Mouse (Mus musculus): ENCODE data around the gene Csf1. TPM values are rescaled to one million over a fixed set of nuclear protein-coding genes. Genes with fewer than 3 reads are reported as not detected.

Csf1 gene
- polyA plus RNA-seq, 1 experiment from 2014 or later = 3.9 TPM

DNA sequence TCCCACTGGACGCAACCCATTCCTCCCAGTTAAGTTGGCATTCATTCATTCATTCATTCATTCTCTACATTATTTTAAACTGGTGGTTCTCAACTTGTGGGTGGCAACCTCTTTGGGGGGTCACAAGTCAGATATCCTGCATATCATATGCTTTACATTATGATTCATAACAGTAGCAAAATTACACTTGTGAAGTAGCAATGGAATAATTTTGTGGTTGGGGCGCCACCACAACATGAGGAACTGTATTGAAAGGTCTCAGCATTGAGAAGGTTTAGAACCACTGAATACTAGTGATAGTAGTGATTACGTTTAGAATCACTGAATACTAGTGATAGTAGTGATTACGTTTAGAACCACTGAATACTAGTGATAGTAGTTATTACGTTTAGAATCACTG is 1.2 kb upstream of the Csf1 start:
- WGBS = 91% methylated on average over 5 of the region's 5 CpGs
- H3K27me3 ChIP-seq (ENCODE audit: control insufficient read depth, insufficient read depth, low read length) = no peaks in the 10 kb centered on the region
- no peaks in the 10 kb centered on the region for H3K36me3 ChIP-seq (replicated peaks; ENCODE audit: control insufficient read depth, insufficient read depth, low read depth, low read length)
- H3K4me3 ChIP-seq (ENCODE audit: low read depth, low read length) = no peak overlapping the region
- H3K4me2 ChIP-seq (ENCODE audit: low read depth, low read length) = no peak overlapping the region
- H3K27ac ChIP-seq (replicated peaks; ENCODE audit: low read depth, low read length) = no peak overlapping the region
- no peaks in the 10 kb centered on the region for H3K4me1 ChIP-seq (ENCODE audit: control insufficient read depth, insufficient read depth, low read length)
- DNase-seq (ENCODE audit: low spot score) (no peak), ATAC-seq (replicated peaks; ENCODE audit: insufficient number of reproducible peaks, low FRiP score, low TSS enrichment, low read depth) (no peak)
- H3K9ac ChIP-seq (replicated peaks; ENCODE audit: low read length) = no peak overlapping the region
- no peaks in the 10 kb centered on the region for H3K9me3 ChIP-seq (replicated peaks; ENCODE audit: control insufficient read depth, low read length)

DNA sequence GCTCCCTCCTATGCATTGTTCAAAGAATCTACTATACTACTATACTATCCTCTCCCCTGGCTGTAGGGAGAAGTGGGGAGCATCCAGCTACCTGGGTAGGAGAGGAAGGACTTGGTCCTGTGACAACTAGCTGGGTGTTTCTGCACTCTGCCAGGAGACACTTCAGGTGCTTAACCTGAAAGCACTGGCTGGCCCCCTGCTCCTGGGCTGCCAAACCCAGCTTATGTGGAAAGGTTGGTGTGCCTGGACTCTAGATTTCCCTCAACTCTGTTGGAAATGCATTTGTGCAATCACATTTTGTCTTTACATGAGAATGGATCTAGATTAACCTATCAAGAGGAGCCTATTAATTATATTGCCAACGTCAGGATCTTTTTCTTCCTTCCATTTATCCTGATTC is 502 bp upstream of the Csf1 start:
- DNase-seq (ENCODE audit: low spot score) (no peak), ATAC-seq (replicated peaks; ENCODE audit: insufficient number of reproducible peaks, low FRiP score, low TSS enrichment, low read depth) (no peak)
- H3K9ac ChIP-seq (replicated peaks; ENCODE audit: low read length) = peak overlapping the region; percentile 90; the same call in 1 of the 2 replicates
- no peaks in the 10 kb centered on the region for H3K36me3 ChIP-seq (replicated peaks; ENCODE audit: control insufficient read depth, insufficient read depth, low read depth, low read length)
- no peaks in the 10 kb centered on the region for H3K27me3 ChIP-seq (ENCODE audit: control insufficient read depth, insufficient read depth, low read length)
- H3K9me3 ChIP-seq (replicated peaks; ENCODE audit: control insufficient read depth, low read length) = no peaks in the 10 kb centered on the region
- 66% methylated on average over 1 of the region's 1 CpGs for WGBS
- H3K4me2 ChIP-seq (ENCODE audit: low read depth, low read length) = peak overlapping the region; percentile 93
- no peaks in the 10 kb centered on the region for H3K4me1 ChIP-seq (ENCODE audit: control insufficient read depth, insufficient read depth, low read length)
- no peak overlapping the region for H3K4me3 ChIP-seq (ENCODE audit: low read depth, low read length)
- H3K27ac ChIP-seq (replicated peaks; ENCODE audit: low read depth, low read length) = no peak overlapping the region

DNA sequence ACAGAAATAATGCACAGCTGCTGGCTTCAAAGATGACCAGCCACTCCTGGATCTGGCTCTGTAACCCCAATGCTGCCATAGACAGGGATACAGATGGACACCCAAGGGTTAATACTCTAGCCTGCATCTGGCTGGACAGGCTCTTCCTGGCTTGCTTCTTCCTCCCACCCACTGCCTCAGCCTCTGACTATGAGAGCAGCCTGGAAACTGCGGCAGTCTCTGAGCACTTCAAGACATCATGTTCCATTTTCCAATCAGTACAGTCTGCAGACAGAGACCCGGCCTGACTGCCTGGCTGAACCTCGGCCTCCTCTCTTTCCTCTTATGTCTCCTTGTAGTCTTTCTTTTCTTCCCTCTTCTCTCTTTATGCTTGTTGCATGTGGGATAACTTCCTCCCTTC is 1.6 kb downstream of the Csf1 start:
- H3K27ac ChIP-seq (replicated peaks; ENCODE audit: low read depth, low read length) = no peak overlapping the region
- WGBS = 21% methylated on average over 3 of the region's 3 CpGs
- ATAC-seq (replicated peaks; ENCODE audit: insufficient number of reproducible peaks, low FRiP score, low TSS enrichment, low read depth) (no peak), DNase-seq (ENCODE audit: low spot score) (peak; percentile 36)
- no peaks in the 10 kb centered on the region for H3K4me1 ChIP-seq (ENCODE audit: control insufficient read depth, insufficient read depth, low read length)
- H3K9me3 ChIP-seq (replicated peaks; ENCODE audit: control insufficient read depth, low read length) = no peaks in the 10 kb centered on the region
- H3K4me2 ChIP-seq (ENCODE audit: low read depth, low read length) = no peak overlapping the region; the same call in 1 of the 2 replicates
- no peak overlapping the region for H3K4me3 ChIP-seq (ENCODE audit: low read depth, low read length)
- H3K36me3 ChIP-seq (replicated peaks; ENCODE audit: control insufficient read depth, insufficient read depth, low read depth, low read length) = no peaks in the 10 kb centered on the region
- H3K27me3 ChIP-seq (ENCODE audit: control insufficient read depth, insufficient read depth, low read length) = no peaks in the 10 kb centered on the region
- H3K9ac ChIP-seq (replicated peaks; ENCODE audit: low read length) = no peak overlapping the region

DNA sequence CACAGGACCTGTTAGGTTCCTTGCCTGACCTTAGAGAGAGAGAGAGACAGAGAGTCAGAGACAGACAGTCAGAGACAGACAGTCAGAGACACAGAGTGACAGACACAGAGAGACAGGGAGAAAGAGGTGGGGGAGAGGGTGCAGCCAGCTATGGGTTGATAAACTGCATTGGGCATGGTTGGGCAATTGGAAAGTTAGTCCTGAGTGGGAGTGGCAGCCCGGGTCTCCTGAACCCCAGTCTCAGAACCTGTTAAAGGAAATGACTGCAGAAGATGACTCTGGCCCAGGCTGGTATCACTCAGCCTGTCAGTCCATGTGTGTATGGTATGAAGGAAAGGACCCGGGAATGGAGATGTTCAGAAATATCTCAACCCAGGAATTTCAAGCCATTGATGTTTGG is 2.1 kb downstream of the Csf1 start:
- Histone ChIP-seq H3K27me3 (ENCODE audit: control insufficient read depth, insufficient read depth, low read length) (no peaks in the 10 kb centered on the region), H3K4me1 (ENCODE audit: control insufficient read depth, insufficient read depth, low read length) (no peaks in the 10 kb centered on the region), H3K9ac (replicated peaks; ENCODE audit: low read length) (no peak overlapping the region), H3K9me3 (replicated peaks; ENCODE audit: control insufficient read depth, low read length) (no peaks in the 10 kb centered on the region), H3K27ac (replicated peaks; ENCODE audit: low read depth, low read length) (no peak overlapping the region), H3K36me3 (replicated peaks; ENCODE audit: control insufficient read depth, insufficient read depth, low read depth, low read length) (no peaks in the 10 kb centered on the region), H3K4me3 (ENCODE audit: low read depth, low read length) (no peak overlapping the region), H3K4me2 (ENCODE audit: low read depth, low read length) (no peak overlapping the region)
- WGBS = 63% methylated on average over 2 of the region's 2 CpGs
- ATAC-seq (replicated peaks; ENCODE audit: insufficient number of reproducible peaks, low FRiP score, low TSS enrichment, low read depth) = no peak
- DNase-seq (ENCODE audit: low spot score) = no peak

DNA sequence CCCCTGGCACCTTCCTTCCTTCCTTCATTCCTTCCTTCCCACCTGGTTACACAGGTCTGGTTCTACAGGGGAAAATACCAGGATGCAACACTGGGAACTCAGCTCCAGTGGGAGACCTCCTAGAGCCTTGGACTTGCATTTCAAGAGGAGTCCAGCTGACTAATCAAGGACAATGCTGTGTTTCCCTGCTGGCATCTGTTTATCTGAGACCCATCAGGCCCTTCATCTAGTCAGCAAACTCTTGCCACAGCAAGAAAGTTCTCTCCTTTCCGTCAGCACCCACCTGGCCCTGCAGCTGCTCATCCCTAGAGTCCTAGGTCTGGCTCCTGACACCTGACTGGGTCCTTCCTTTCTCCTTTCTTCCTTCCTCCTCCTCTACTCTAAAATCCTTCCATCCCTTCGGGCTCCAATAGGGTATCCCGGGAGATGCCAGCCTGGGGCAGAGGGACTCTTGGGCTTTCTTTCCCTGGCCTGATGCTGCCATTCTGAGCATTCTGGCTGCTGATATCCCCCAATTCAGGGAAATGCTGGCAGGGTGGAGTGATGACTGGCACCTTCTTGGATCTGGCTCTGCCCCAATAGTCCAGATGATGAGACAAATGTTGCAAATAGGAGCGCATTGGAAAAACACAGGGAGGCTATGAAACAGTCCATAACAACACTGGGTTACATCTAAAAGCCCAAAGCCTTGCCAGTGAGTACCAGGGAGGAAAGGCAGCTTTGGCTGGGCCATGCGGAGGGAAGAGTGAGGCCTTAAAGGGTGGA is 2.7 kb downstream of the Csf1 start:
- no peak overlapping the region for H3K27ac ChIP-seq (replicated peaks; ENCODE audit: low read depth, low read length)
- H3K9me3 ChIP-seq (replicated peaks; ENCODE audit: control insufficient read depth, low read length) = no peaks in the 10 kb centered on the region
- WGBS = 84% methylated on average over 5 of the region's 5 CpGs
- H3K27me3 ChIP-seq (ENCODE audit: control insufficient read depth, insufficient read depth, low read length) = no peaks in the 10 kb centered on the region
- no peak overlapping the region for H3K4me2 ChIP-seq (ENCODE audit: low read depth, low read length)
- DNase-seq (ENCODE audit: low spot score) (no peak), ATAC-seq (replicated peaks; ENCODE audit: insufficient number of reproducible peaks, low FRiP score, low TSS enrichment, low read depth) (no peak)
- no peaks in the 10 kb centered on the region for H3K4me1 ChIP-seq (ENCODE audit: control insufficient read depth, insufficient read depth, low read length)
- H3K36me3 ChIP-seq (replicated peaks; ENCODE audit: control insufficient read depth, insufficient read depth, low read depth, low read length) = no peaks in the 10 kb centered on the region
- H3K4me3 ChIP-seq (ENCODE audit: low read depth, low read length) = no peak overlapping the region
- no peak overlapping the region for H3K9ac ChIP-seq (replicated peaks; ENCODE audit: low read length)

DNA sequence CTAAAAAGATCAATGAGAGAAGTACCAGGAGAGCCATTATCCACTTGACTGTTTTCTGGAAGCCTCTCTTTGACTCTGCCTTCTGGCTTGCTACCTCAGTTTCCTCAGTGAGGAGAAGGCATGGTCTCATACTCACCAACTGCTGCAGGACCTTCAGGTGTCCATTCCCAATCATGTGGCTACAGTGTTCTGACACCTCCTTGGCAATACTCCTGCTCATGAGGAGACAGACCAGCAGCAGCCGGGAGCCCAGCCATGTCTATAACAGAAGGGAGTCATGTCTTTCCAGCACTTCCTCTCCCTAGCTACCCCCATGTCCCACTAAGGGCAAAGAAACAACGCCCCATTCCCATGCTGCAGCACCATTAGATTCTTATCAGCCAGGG is 3.8 kb downstream of the Csf1 start:
- H3K27ac ChIP-seq (replicated peaks; ENCODE audit: low read depth, low read length) = no peak overlapping the region
- no peak overlapping the region for H3K4me3 ChIP-seq (ENCODE audit: low read depth, low read length)
- H3K4me1 ChIP-seq (ENCODE audit: control insufficient read depth, insufficient read depth, low read length) = no peaks in the 10 kb centered on the region
- H3K9me3 ChIP-seq (replicated peaks; ENCODE audit: control insufficient read depth, low read length) = no peaks in the 10 kb centered on the region
- no peak for DNase-seq (ENCODE audit: low spot score)
- no peak overlapping the region for H3K9ac ChIP-seq (replicated peaks; ENCODE audit: low read length)
- no peaks in the 10 kb centered on the region for H3K36me3 ChIP-seq (replicated peaks; ENCODE audit: control insufficient read depth, insufficient read depth, low read depth, low read length)
- H3K4me2 ChIP-seq (ENCODE audit: low read depth, low read length) = no peak overlapping the region
- no peak for ATAC-seq (replicated peaks; ENCODE audit: insufficient number of reproducible peaks, low FRiP score, low TSS enrichment, low read depth)
- H3K27me3 ChIP-seq (ENCODE audit: control insufficient read depth, insufficient read depth, low read length) = no peaks in the 10 kb centered on the region
- 81% methylated on average over 2 of the region's 2 CpGs for WGBS

DNA sequence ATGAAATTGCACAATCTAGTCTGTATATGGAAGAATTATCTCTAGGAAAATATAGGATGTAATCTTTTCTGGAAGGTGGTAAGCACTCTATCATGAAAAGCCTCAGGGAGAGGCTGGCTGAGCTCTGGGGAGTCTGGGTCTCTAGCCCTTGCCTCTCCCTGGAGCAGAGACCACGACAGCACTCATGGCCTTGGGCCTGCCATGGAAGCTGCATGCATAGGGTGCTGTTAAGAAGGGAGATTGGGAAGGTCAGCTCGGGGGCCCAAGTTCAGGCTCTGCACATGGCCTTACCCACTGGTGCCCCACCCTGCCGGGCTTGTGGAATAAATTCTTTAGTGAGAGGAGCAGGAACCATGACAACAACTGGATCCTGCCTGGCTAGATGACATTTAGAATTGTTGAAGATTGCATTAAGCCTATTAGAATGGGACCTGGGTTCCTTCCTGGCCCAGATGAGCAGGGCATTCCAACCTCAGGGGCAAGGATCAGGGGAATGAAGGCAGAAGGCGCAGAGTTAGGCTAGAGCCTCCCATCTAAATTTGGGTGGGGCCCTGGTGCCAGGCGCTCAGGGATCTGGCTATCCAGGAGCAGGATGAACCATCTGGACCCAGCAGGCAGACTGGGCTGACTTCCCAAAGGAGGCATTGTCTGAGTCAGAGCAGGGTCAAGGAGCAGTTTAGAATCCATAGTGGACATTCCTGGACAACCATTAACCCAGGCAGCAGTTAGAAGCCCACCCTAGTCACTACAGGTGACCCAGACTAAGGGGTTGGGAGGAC is 4.4 kb downstream of the Csf1 start:
- Histone ChIP-seq H3K9ac (replicated peaks; ENCODE audit: low read length) (no peak overlapping the region), H3K27me3 (ENCODE audit: control insufficient read depth, insufficient read depth, low read length) (no peaks in the 10 kb centered on the region), H3K9me3 (replicated peaks; ENCODE audit: control insufficient read depth, low read length) (no peaks in the 10 kb centered on the region), H3K4me3 (ENCODE audit: low read depth, low read length) (no peak overlapping the region), H3K36me3 (replicated peaks; ENCODE audit: control insufficient read depth, insufficient read depth, low read depth, low read length) (no peaks in the 10 kb centered on the region), H3K4me1 (ENCODE audit: control insufficient read depth, insufficient read depth, low read length) (no peaks in the 10 kb centered on the region), H3K4me2 (ENCODE audit: low read depth, low read length) (no peak overlapping the region), H3K27ac (replicated peaks; ENCODE audit: low read depth, low read length) (no peak overlapping the region)
- DNase-seq (ENCODE audit: low spot score) = no peak
- ATAC-seq (replicated peaks; ENCODE audit: insufficient number of reproducible peaks, low FRiP score, low TSS enrichment, low read depth) = no peak
- WGBS = 70% methylated on average over 5 of the region's 5 CpGs

DNA sequence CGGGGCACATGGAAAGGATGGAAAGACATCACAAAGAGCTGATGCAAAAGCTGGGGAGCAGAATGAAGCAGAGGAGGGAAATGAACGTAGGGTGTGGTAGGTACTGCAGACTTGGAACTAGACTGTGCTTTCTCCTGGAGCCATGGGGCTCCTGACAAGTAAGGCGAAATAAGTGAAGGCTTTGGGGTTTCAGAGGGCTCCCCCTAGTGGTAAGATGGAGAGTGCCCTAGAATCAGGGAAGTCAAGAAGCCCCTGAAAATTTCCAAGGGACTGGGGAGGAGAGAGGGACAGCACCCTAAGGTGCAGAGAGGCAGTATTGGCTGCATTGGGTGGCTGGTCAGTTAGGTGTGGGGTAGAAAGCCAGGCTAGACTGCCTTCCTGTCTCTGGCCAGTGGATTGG is 5.6 kb downstream of the Csf1 start:
- Histone ChIP-seq H3K27ac (replicated peaks; ENCODE audit: low read depth, low read length) (no peak overlapping the region), H3K27me3 (ENCODE audit: control insufficient read depth, insufficient read depth, low read length) (no peaks in the 10 kb centered on the region), H3K9me3 (replicated peaks; ENCODE audit: control insufficient read depth, low read length) (no peaks in the 10 kb centered on the region), H3K4me2 (ENCODE audit: low read depth, low read length) (no peak overlapping the region), H3K4me1 (ENCODE audit: control insufficient read depth, insufficient read depth, low read length) (no peaks in the 10 kb centered on the region), H3K9ac (replicated peaks; ENCODE audit: low read length) (no peak overlapping the region), H3K36me3 (replicated peaks; ENCODE audit: control insufficient read depth, insufficient read depth, low read depth, low read length) (no peaks in the 10 kb centered on the region), H3K4me3 (ENCODE audit: low read depth, low read length) (no peak overlapping the region)
- 48% methylated on average over 3 of the region's 3 CpGs for WGBS
- ATAC-seq (replicated peaks; ENCODE audit: insufficient number of reproducible peaks, low FRiP score, low TSS enrichment, low read depth) = no peak
- DNase-seq (ENCODE audit: low spot score) = peak; percentile 78
